Mouse (Mus musculus): ENCODE data around the gene Ttc13.
A peak's percentile ranks its signal among the peaks of the same experiment; 100 is the strongest.

Gene Ttc13

DNA sequence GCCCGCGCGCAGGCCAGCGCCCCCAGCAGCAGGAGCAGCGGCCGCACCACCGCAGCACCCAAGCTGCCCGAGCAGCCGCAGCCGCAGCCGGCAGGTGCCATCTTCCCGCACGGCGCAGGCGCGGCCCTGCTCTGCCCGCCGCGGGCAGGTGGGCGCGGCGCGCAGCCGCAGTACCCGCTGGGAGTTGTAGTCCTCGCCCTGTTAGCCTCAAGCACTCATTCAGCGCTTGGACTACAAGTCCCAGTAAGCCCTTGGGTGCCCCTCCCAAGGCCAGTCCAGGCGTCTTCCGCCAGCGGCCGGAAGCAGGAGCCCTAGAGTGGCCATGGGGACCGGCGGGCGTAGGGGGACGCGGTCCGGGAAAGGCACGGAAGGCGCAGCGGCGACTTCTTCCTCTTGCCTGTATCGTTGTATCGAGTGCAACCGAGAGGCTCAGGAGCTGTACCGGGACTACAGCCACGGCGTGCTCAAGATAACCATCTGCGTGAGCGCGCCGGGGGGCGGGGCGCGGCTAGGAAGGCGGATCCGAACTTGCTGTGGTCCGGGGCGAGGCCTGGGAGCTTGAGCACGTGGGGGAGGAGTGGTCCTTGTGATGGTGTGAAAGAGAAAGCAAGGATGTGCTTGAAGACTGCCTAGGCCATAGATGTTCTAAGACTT is at the start of gene Ttc13, which contains the start of gene Arv1:
Gene Ttc13, minus strand, starts transcription at position 122 of the 654 bp plus-strand sequence.
Gene Arv1, plus strand, starts transcription at position 278 of the 654 bp plus-strand sequence.
- DNase-seq = peak; percentile 89

DNA sequence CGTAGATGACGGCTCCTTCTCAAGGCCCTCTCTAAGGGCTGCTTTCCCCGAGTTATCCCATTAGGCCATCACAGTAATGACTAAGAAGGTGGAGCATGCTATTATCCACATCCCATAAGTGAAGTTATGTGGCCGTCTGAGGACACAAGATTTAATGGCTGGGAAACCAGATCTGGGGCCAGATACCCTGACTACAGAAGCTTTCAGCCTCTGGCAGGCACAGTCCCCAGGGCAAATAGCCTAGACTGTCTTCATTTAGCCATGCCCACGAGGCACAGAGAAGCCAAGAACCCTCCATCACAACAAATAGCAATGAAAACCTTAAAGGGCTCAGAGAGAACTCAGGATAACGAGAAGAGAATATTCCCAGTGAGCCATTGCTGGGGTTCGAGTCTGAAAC is 41.3 kb upstream of the Ttc13 start:
- no peak for DNase-seq

DNA sequence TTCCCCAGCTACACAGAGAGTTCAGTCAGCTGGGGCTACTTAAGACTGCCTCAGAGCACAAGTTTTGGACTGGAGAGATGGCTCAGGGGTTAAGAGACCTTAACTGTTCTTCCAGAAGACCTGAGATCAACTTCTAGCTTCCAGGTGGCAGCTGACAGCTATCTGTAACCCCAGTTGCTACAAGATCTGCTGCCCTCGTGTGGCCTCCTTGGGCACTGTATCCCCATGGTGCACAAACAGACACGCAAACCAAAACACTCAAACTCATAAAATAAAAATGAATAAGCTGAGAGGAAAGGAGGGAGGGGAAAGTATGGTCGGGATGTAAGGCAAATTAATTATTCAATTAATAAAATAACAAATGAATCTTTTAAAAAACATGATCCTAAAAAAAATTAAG is 36.8 kb upstream of the Ttc13 start:
- DNase-seq = peak; percentile 53

DNA sequence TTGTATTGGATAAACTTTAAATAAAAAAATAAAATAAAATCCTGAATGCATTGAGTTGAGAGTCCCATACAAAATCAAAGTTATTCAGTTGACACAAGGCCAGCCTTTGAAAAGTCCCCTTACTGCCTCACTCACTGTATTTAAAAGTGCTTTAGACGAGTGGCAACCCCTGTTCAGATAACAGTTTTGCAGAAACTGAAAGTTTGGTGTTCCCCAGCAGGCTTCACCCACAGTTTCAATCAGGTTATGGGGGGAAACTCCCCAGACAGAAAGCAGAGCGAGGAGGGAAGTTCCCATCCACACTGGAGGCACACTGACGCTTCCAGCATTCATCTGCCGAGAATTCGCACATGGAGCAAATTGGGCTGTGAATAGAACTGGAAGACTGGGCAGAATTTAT is 34.8 kb upstream of the Ttc13 start:
- no peak for DNase-seq

DNA sequence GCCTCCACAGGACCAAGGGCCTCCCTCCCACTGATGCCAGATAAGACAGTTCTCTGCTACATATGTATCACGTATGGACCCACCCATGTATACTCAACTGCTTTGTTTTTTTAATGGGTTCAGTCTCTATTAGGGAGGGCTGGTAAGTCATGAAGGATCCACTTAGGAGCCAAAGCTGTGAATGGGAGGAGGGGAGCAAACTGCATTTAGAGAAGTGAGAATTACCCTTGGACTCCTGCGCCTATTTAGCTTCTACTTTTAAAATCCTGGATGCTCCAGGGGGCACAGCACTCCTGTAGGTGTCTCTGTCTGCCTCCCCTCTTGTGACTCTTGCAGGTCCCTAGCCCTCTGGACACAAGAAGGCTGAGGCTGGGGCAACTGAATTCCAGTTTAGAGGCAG is 34.4 kb upstream of the Ttc13 start:
- DNase-seq = no peak

DNA sequence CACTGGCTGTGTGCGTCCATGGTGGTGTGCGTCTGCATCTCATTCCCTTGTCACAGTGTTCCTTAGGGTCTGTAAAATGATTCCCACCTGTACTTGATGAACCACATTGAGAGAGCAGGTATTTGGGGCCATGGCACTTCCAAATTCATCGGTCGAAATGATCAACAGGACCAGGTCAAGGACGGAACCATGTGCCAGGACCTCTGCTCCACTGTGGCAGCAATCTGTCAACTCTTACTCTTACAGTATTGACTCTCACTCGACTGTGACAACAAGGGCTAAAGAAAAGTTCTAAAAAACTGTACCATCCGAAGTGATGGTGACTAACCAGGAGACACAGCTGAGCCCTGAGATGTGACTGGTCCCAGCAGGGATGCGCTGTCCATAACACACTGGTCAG is 33.7 kb upstream of the Ttc13 start:
- DNase-seq = no peak

DNA sequence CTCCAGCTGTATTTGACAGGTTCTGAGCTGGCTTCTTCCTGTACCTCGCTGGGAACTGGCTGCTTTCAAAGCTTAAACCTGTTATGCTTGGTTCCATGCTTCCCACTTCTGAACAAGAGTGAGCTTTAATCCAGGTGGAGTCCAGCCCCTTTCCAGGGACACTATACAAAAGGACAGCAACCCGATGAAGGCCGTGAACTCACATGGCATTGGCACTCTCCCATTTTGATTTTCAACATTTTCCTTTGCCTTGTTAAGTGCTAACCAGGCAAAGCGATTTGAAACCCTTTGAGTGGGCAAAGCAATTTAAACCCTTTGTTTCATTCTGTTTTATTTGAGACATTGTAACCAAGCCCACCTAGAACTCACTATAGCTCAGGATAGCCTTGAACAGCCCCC is 33.0 kb upstream of the Ttc13 start:
- DNase-seq = no peak

DNA sequence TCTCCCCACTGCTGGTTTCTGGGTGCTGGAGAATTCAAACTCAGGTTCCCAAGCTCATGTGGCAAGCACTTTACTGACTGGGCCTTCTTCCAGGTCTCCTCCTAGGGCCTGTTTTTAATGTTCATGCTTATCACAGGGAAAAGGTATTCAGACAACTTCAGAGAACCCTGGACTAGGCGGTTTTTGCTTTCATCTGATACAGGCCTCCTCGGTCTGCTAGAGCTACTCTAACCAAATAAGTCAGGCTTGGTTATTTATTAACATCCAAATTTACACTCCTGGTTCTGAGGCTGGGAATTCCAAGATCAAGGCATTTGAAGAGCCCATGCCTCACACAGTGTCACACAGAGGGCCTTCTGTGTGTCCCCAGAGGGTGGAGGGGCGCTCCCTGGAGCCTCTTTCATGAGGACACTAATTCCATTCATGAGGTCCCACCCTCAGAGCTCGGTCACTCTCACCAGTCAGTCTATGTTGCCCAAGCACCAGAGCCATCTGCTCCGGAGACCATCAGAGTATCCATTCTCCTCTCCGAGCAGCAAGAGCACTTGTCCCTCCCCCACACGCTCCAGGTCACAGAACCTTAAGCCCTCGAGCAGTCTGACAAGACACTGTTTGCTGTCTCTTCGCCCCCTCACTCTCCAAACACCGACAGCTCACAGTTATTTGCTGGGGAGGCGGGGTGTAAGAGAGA is 32.5 kb upstream of the Ttc13 start:
- DNase-seq = no peak

DNA sequence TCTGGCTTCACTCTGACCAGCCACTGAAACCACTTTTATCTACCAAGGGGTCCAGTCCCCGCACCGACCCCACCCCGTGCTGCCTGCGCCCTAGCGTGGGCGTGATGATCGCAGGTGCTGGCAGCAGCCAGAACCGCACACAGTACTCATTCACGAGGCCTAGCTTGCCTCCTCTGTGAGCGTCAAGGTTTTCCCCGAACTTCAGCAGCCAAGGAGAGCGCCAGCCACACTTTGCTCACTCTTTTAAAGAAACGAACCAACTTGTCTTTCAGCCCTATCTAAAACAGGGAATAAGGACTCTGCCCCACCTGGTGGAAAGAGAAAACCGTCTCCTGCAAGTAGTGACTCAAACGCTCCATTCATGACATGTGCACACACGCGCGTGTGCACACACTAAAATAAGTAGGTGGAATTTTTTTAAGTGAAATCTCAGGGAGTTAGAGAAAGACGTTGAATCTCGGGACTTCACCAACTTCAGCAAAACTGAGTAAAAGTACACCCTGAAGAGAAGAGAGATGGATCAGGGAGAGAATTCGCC is 30.6 kb upstream of the Ttc13 start:
- DNase-seq = no peak

DNA sequence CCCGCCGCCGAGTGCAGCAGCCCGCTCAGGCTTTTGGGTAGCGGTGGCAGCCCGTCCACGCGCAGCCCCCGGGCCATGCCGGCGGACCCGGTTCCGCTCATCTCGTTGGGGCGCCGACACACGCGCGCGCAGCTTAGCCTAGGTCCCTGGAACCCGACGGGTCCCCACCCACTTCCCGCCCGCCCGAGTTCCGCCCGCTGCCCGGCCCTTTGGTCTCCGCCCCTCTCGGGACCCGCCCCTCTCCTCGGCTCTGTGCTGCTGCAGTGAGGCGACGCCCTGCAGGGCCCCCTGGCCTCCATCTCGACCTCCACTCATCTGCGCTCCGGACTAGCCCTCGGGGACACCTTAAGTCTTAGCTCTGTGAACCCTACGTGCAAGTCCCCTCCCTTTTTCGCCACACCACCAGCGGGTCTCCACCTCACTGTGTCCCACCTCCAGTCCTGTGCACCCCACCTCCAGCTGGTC is 30.0 kb upstream of the Ttc13 start, which contains the start of gene Fam89a:
Gene Fam89a, minus strand, starts transcription at position 124 of the 465 bp plus-strand sequence.
- peak; percentile 12 for DNase-seq

DNA sequence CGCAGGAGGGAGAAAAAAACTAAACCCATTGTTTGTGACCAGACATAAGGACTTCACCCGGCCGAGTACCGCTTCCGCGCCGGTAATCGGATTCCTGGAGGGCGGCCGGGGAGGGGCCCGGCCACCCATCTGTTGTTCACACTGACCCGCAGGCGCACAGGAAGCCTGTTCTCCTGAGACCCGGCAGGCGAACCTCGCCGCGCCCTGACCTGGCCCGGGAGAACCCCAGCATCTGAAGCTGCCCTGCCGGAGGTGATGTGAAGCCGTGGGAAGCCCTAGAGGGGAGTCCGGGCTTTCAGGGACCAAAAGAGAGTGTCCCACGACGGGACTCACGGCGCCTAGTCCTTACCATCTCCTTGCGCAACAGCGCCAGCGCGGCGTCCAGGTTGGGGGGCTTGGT is 29.4 kb upstream of the Ttc13 start:
- DNase-seq = no peak

DNA sequence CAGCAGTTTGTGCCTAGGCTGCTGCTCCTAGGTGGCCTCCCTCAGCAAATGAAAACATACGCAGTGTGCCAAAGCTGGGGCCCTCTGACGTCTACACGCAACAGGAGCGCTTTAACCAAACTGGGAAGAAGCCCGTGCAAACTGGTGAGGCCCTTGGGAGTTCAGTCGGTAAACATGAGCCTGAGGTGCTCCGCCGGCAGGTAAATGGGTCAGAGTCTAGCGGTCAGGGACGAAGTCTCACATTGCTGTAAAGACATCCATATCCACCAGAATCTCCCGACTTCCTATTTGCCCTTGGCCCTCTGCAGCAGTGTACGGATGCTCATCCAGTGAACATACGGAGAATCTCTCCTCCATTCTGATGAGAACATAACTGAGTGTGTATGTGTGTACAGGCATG is 24.9 kb upstream of the Ttc13 start:
- DNase-seq = no peak

DNA sequence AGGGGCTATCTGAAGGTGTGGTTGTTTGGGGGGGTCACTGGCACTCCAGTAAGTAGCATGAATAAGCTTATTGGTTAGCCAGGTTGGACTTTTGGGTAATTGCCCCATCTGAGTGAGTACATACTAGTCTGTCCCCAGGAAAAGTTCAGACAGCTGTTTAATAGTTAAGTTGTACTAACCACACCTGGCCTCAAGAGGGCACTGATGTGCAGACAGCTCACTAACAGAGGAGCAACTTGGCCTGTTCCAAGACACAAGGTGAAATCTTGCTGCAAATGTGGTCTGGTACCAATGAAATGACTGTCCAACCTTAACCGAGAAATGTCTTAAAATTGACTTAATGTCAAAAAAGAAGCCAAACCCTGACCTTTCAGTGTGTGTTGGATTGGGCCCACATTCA is 17.5 kb upstream of the Ttc13 start:
- no peak for DNase-seq

DNA sequence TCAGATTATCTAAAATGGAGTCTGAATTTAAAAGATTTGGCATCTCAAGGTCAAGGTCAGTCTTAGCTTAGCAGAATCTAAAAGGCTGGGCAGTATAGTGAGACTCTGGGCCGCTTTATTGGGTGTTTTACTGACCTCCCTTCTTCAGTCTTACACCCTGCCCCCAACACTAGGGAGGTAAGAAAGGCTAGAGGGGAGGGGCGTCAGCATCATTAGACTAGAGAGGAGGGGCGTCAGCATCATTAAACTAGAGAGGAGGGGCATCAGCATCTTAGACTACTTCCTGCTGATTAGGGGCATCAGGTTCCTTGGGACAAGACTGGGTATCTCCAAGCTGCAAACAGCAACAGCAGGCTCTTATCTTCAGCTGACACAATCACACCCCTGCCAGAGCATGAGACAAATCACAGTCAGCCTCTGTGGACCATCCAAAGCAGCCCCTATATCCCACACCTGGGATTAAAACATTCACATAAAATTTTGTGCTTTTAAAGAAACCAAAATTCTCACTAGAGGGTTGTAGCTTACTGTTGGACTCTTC is 13.7 kb upstream of the Ttc13 start:
- no peak for DNase-seq

DNA sequence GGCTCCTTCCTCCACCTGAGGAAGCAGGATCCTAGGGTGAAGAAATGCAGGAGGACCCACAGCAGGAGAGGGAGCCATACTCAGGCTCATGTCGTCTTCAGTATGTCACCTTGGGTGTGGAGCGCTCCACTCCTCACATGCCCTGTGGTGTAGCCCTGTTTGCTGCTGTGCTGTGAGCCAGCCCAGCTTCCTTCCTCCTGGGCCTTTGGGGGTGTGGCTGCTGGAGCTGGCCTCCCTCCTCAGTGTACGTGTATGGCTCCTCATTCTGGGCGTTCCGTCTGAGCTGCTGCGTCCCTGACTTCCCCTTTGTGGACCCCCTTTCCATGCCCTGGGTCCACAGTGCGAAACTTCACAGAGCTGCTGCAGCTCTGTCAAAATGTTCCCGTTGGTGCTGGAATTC is 11.0 kb upstream of the Ttc13 start:
- DNase-seq = no peak

DNA sequence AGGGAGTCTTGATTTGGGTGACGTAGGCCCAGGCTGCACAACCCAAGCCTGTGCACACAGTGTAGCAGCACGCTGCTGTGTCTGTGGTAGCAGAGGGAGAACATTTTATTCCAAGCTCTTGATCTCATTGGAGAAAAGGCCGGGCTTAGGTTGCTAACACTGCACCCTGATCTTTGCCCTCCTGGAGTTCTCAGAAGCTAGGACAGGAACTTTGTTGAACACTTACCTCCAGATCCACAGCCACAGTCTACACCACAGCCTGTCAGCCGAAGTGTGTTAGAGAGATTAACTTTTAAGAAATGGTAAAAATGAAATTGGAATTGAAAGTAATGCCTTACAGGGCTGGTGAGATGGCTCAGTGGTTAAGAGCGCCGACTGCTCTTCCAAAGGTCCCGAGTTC is 2.5 kb upstream of the Ttc13 start:
- no peak for DNase-seq

DNA sequence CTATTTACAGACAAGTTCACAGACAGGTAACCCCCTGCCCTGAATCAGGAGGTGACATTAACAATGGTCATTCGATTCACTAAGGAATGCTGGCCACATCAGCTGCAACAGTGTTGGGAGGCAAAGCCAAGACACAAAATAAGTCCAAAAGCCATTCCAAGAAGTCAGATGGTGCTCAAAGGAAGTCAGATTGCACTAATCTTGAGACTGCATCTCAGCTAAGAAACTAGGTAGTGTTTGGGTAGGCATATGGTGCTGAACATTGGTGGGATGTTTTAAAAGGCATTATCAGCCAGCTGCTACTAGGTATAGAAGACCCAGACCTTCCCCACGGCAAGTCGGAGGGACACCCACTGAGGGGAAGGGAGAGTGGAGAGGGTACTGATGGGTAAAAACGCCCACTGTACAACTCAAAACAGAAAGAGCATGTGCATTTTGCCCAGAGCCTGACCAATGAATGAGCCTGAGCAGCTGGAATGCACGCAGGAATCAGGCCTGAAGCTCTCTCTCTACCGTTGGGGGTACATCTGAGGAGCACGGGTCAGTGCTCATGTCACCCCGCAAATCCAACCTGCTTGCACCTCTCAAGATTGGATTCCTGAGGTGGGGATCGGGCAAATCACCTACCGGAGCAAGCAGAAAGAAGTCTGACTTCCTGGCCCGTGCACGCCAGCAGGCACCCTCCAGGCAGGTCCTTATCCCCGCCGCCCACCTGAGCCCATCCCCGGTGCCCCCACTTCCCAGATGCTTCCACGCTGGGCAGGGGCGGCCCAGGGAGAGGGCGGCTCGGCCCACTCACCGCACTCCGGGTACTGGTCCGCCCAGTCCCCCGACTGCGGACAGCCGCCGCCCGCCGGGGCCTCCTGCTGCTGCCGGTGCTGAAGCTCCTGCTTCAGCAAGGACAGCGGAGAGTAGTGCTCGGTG is 583 bp downstream of the Ttc13 start:
- no peak for DNase-seq

DNA sequence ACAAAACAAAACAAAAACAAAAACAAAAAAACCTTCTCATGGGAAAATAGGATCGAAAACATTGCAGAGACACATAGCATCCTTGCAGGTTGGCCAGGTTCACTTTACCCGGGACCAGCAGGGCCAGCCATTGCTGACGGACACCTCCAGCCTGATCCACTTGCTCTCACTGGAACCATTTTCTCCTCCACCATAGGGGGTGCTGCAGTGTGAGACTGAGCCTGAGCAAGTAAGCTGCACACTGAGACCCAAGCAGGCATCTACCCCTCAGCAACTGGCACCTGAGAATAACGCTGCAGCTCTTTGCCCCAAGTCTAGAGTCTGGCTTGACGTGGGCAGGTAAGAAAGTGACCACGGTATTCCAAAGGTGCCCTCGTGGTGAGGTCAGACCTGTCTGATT is 1.6 kb downstream of the Ttc13 start:
- no peak for DNase-seq

DNA sequence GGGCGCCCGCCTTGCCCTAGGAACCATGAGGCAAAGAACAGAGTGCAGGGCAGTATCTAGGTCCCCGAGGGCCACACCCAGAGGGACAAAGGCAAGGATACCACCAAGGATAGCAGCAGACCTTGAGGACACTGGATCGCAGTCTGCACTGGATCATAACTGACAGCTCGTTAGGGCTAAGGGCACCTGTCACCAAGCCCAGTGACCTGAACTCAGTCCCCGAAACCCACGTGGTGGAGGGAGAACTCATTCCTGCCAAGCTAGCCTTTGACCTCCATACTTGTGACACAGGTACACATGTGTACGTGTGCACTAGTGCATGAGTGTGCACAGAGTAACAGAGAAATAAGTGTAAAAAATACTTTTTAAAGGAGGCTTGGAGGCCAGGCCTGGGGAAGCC is 6.0 kb downstream of the Ttc13 start:
- DNase-seq = no peak

DNA sequence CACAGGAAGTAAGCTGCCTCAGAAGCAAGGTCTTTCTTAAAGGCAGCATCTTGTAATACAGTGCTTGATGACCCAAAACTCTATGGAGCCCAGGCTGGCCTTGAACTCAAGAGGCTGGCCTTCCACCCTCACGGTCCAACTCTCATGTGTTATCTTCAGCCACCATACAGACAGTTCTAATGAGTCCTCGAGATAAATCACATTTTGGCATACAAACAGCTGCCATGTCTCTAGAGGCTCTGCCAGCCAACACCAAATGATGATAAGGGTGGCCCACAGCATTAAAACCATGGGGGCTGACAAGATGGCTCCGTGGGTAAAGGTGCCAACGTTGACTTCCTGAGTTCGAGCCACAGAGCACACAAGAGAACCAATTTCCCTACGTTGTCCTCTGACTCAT is 8.6 kb downstream of the Ttc13 start:
- DNase-seq = no peak

DNA sequence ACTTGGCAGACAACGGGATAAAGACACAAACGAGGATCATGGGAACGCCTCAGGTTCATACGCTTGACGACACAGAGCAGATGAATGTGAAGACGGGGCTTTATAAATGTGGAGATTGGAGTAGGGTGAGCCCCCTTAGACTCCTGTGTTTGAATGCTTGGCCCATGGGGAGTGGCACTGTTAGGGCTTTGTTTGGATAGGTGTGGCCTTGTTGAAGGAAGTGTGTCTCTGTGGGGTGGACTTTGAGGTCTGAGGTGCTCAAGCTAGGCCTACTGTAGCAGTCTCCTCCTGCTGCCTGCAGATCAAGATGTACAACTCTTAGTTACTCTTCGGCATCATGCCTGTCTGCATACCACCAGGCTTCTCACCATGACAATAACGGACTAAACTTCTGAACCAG is 16.0 kb downstream of the Ttc13 start:
- no peak for DNase-seq

DNA sequence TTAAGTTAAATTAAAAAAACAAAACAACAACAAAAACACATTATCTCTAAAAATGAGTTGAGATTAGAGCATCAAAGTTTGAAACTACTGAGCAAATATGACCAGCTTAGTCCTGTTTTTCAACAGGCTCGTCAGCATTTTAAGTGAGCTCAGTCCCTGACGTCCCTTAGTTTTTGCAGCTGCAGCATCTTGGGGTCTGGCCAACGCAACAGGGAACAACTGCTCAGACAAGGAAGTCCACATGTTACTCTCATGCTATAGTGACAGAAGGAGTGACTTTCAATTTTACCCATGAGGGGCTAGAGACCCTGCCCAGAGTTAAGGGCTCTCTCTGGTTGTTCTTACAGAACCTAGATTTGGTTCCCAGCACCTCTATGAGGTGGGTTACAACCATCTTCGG is 17.4 kb downstream of the Ttc13 start:
- no peak for DNase-seq

DNA sequence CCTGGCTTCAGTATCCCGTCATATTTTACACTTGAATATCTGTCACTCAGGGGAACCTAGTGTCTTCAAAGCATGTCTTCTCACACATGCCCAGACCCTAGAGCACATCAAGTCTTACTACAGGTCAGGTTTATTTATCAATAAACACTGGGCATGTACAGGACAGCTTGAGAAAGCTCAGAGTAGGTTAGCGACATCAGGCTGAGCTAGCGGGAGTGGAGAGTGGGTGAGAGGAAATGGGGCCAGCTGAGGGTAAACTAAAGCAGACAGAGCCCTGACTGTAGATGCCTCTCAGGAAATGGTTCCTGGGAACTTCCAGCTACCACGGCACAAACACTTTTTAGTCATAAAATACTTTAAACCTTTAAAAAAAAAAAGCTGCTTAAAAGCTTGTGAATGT is 18.3 kb downstream of the Ttc13 start:
- no peak for DNase-seq

All from right cerebral cortex, postnatal 4 days (tissue).